Mouse (Mus musculus): ENCODE measurements around the gene Ttll9.

Gene Ttll9

DNA sequence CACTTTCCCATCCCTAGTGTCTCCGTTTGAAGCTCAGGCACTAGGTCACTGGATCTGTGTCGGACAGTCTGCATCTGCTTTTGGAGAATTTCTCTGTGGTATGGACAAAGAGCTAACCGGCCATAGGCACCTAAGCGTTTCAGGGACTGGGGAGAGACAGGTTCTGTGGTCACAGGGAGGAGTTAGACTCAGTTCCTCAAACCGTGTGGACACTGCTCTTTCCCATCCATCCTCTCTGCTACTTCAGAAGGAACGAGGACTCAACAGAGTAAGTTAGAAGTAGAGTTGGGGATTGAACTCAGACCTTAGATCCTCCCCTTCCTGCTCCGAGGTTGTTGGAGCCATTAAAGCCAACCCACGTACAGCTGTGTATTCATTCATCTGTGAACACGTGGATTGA is 89.3 kb downstream of the Ttll9 start:
- DNase-seq (ENCODE audit: low read depth): no peak

DNA sequence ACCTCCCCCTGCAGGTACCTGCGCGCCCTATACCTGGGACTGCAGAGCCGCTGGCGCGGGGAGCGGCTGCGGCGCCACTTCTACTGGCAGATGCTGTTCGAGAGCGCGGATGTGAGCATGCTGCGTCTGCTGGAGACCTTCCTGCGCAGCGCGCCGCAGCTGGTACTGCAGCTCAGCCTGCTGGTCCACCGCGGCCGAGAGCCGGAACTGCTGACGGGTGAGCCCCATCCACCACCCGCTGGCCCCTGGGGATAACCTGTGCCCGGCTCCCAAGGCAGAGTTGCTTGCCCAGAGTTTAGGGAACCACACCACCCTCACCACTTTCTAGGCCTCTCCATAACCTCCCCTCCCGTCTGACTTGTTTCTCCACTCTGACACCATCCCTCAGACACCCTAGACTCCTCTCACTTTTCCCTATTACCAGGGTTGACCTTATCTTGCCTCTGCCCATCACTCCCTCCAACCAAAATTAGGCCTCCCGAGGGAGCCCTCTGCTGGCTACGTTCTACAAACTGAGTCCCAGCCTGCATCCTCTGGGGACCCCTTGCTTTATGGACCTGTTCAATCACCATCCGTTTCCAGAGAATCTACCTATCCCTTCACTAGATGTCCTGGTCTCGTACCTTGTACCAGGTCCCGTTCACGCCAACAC is 90.5 kb downstream of the Ttll9 start:
- no peak for DNase-seq (ENCODE audit: low read depth)

GRCm38 (mm10) chr2:153053896-153054295 is 91.6 kb downstream of the Ttll9 start:
- DNase-seq (ENCODE audit: low read depth): no peak

GRCm38 (mm10) chr2:153055270-153055920 is 93.1 kb downstream of the Ttll9 start:
- DNase-seq (ENCODE audit: low read depth): no peak
